In the genomic region with DNA sequence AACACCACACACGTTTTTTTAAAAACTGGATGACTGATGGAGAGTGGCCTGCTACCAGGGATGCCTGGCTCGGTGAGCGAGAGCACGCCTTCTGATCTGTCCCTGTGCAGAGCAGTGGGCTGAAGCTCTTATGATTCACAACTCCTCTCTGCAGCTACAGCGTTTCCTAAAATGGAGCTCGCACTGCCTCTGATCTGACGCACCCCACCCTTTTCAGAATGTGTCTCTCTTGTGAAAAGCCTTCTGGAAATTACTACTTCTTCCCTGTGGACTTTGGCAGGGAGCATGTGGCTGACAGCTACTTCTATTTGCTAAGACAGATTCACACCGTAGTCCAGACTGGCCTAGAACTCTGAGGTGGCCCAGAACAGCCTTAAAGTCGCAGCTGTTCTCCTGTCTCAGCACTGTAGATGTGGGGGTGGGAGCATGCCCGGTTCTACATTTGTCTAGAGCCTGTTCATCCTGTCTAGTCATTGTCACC, we compare ENCODE assay signal across 13 mouse cellular contexts. TPM values are rescaled to one million over a fixed set of nuclear protein-coding genes. Genes with fewer than 3 reads are reported as not detected.
DNase-seq lines count a peak whose midpoint lies in the region; ATAC-seq and TF ChIP-seq lines count a peak whose summit lies in the region.
"Had no signal": no experiment of that assay in that cellular context is flagged by ENCODE, and none has a peak within 500 bp of the region (broad histone marks: within the 10 kb centered on the region; RNA-seq: fewer than 3 reads in every experiment).

No protein-coding gene starts in this region.

- WGBS in stomach, postnatal 0 days, result 44% methylated on average over 10 of the region's 10 CpGs
- 48% methylated on average over 10 of the region's 10 CpGs for WGBS in heart, adult 2 months
- 80% methylated on average over 10 of the region's 10 CpGs for WGBS in hindbrain, embryonic 16.5 days

- no peak overlapping the region for H3K9ac ChIP-seq in stomach, postnatal 0 days (ENCODE audit: low read length)
- H3K9ac ChIP-seq in heart, adult 2 months (ENCODE audit: low read depth, low read length), result no peak overlapping the region
- no peak overlapping the region for H3K9ac ChIP-seq in hindbrain, embryonic 16.5 days (ENCODE audit: low read depth, low read length)
- H3K9ac ChIP-seq: embryonic facial prominence, embryonic 15.5 days; limb, embryonic 12.5 days had no signal

- no peak overlapping the region for H3K4me3 ChIP-seq in embryonic fibroblast, embryonic 13.5 days (ENCODE audit: insufficient read depth, low read length)
- no peak overlapping the region for H3K4me3 ChIP-seq in stomach, postnatal 0 days (ENCODE audit: low read depth, low read length)
- H3K4me3 ChIP-seq in heart, adult 2 months, result no peak overlapping the region
- H3K4me3 ChIP-seq in hindbrain, embryonic 16.5 days (ENCODE audit: low read length), result no peak overlapping the region
- H3K4me3 ChIP-seq: embryonic facial prominence, embryonic 15.5 days; limb, embryonic 12.5 days had no signal

- no peaks in the 10 kb centered on the region for H3K27me3 ChIP-seq in stomach, postnatal 0 days (ENCODE audit: control insufficient read depth, insufficient read depth, low read length)
- no peaks in the 10 kb centered on the region for H3K27me3 ChIP-seq in heart, adult 2 months (ENCODE audit: control insufficient read depth, insufficient read depth, low read length)
- no peaks in the 10 kb centered on the region for H3K27me3 ChIP-seq in hindbrain, embryonic 16.5 days (replicated peaks; ENCODE audit: control insufficient read depth, insufficient read depth, low read length)
- H3K27me3 ChIP-seq: embryonic facial prominence, embryonic 15.5 days had no signal

- intact Hi-C loops in heart, adult 2 months (cut with DNase I), result no loop called here

- H3K79me2 ChIP-seq in heart, adult 2 months (replicated peaks; ENCODE audit: control insufficient read depth, insufficient read depth, low read length), result no peaks in the 10 kb centered on the region

- H3K9me3 ChIP-seq in stomach, postnatal 0 days (ENCODE audit: control insufficient read depth, low read length), result no peaks in the 10 kb centered on the region
- no peaks in the 10 kb centered on the region for H3K9me3 ChIP-seq in hindbrain, embryonic 16.5 days (ENCODE audit: control insufficient read depth, low read length)
- H3K9me3 ChIP-seq: embryonic facial prominence, embryonic 15.5 days; limb, embryonic 12.5 days had no signal

- peak overlapping the region; percentile 19; the same call in 1 of the 2 replicates for H3K27ac ChIP-seq in embryonic fibroblast, embryonic 13.5 days (ENCODE audit: insufficient read depth, low read length)
- peak overlapping the region; percentile 49; the same call in 1 of the 2 replicates for H3K27ac ChIP-seq in stomach, postnatal 0 days (replicated peaks)
- H3K27ac ChIP-seq in heart, adult 2 months, result no peak overlapping the region
- no peak overlapping the region for H3K27ac ChIP-seq in hindbrain, embryonic 16.5 days (ENCODE audit: low read depth, low read length)
- H3K27ac ChIP-seq: embryonic facial prominence, embryonic 15.5 days; limb, embryonic 12.5 days had no signal

- H3K4me1 ChIP-seq in embryonic fibroblast, embryonic 13.5 days (ENCODE audit: control insufficient read depth, insufficient read depth, low read length), result 0 out of 2 replicates have a peak, but pooled peaks cover 3% of the 10 kb centered on the region
- H3K4me1 ChIP-seq in stomach, postnatal 0 days (replicated peaks; ENCODE audit: control insufficient read depth, insufficient read depth), result no peaks in the 10 kb centered on the region
- no peaks in the 10 kb centered on the region; the same call in 1 of the 2 replicates for H3K4me1 ChIP-seq in heart, adult 2 months (ENCODE audit: control insufficient read depth, insufficient read depth, low read length)
- H3K4me1 ChIP-seq in hindbrain, embryonic 16.5 days (ENCODE audit: control insufficient read depth, insufficient read depth, low read depth, low read length), result no peaks in the 10 kb centered on the region
- H3K4me1 ChIP-seq: embryonic facial prominence, embryonic 15.5 days; limb, embryonic 12.5 days had no signal

- ATAC-seq in stomach, postnatal 0 days (ENCODE audit: low FRiP score, low TSS enrichment), result peak; percentile 51; the same call in 1 of the 2 replicates
- ATAC-seq in hindbrain, embryonic 16.5 days, result no peak

- peak; percentile 40 to 59 for DNase-seq in frontal cortex, postnatal 10 days (ENCODE audit: low spot score in 2 of 2)
- DNase-seq in left cerebral cortex, adult 8-10 months (ENCODE audit: low spot score in 2 of 2), result peak; percentile 26 to 79
- DNase-seq in stomach, postnatal 0 days (ENCODE audit: low spot score), result no peak
- DNase-seq in T-cell, adult 2 months (ENCODE audit: low spot score), result no peak
- DNase-seq in heart, adult 2 months, result no peak
- DNase-seq: adrenal gland, postnatal 10 days; cerebellum, adult 9-10 months; kidney, adult 8-10 months; lung, postnatal 10 days had no signal

- H3K4me2 ChIP-seq in stomach, postnatal 0 days (replicated peaks; ENCODE audit: low read depth), result no peak overlapping the region
- H3K4me2 ChIP-seq in hindbrain, embryonic 16.5 days (ENCODE audit: low read length), result no peak overlapping the region
- H3K4me2 ChIP-seq: embryonic facial prominence, embryonic 15.5 days; limb, embryonic 12.5 days had no signal

- TF ChIP-seq EP300 in stomach, postnatal 0 days (optimal IDR thresholded peaks at IDR 0.05), result no peak
- no peak for TF ChIP-seq EP300 in heart, adult 2 months (IDR thresholded peaks at IDR 0.05; ENCODE audit: insufficient read depth, low read depth, low read length)

- no peaks in the 10 kb centered on the region for H3K36me3 ChIP-seq in stomach, postnatal 0 days (ENCODE audit: control insufficient read depth, insufficient read depth, low read length)
- no peaks in the 10 kb centered on the region for H3K36me3 ChIP-seq in heart, adult 2 months (ENCODE audit: control insufficient read depth, insufficient read depth, low read length)
- H3K36me3 ChIP-seq in hindbrain, embryonic 16.5 days (ENCODE audit: control insufficient read depth, insufficient read depth, low read length), result no peaks in the 10 kb centered on the region
- H3K36me3 ChIP-seq: embryonic facial prominence, embryonic 15.5 days; limb, embryonic 12.5 days had no signal

- TF ChIP-seq POLR2A in embryonic fibroblast, embryonic 13.5 days (IDR thresholded peaks at IDR 0.05; ENCODE audit: low read depth, low read length), result no peak; the same call in 1 of the 2 replicates
- TF ChIP-seq POLR2A in heart, adult 2 months (IDR thresholded peaks at IDR 0.05; ENCODE audit: insufficient read depth, low read depth, low read length), result no peak

- TF ChIP-seq CTCF in embryonic fibroblast, embryonic 13.5 days (IDR thresholded peaks at IDR 0.05; ENCODE audit: borderline replicate concordance, insufficient read depth, low read length), result no peak
- TF ChIP-seq CTCF in stomach, postnatal 0 days (IDR thresholded peaks at IDR 0.05; ENCODE audit: low read depth), result no peak
- TF ChIP-seq CTCF in heart, adult 2 months (IDR thresholded peaks at IDR 0.05), result no peak

RNA-seq across cellular contexts. Expression of a gene that starts 1.5 kb away (rescaled TPM):
- 1.3 and 1.8 TPM in 2 replicates for polyA plus RNA-seq in embryonic fibroblast, embryonic 13.5 days (2011; ENCODE audit: insufficient read length, low read depth, missing spikeins)
- total RNA-seq in left cerebral cortex, adult 8-10 months (2022), result under 1 TPM; 0.19 to 0.46 (median 0.37) TPM
- 0.17 and 0.18 TPM in 2 replicates for polyA plus RNA-seq in stomach, postnatal 0 days (2015; fragmentation: Nextera tagmentation; extraction: Ambion mirVana)
- total RNA-seq in heart, adult 2 months (2021), result under 1 TPM; 0.36 to 0.57 TPM
- 0.38 and 0.39 TPM in 2 replicates for polyA plus RNA-seq in heart, adult 2 months (2012; rRNA removed)
- 0.06 and 0.19 TPM in 2 replicates for polyA plus RNA-seq in hindbrain, embryonic 16.5 days (2015; fragmentation: Nextera tagmentation; extraction: Ambion mirVana)

RNA-seq across cellular contexts. Expression of a gene that starts 21.6 kb away (rescaled TPM):
- 30.4 and 30.9 TPM in 2 replicates for polyA plus RNA-seq in embryonic fibroblast, embryonic 13.5 days (2011; ENCODE audit: insufficient read length, low read depth, missing spikeins)
- total RNA-seq in left cerebral cortex, adult 8-10 months (2022), result 10 to 100 TPM; 24.8 to 36.1 (median 29.7) TPM
- 19.9 TPM in 2 replicates for polyA plus RNA-seq in stomach, postnatal 0 days (2015; fragmentation: Nextera tagmentation; extraction: Ambion mirVana)
- 10 to 100 TPM; 16.3 TPM for total RNA-seq in heart, adult 2 months (2021)
- 19.3 and 23.5 TPM in 2 replicates for polyA plus RNA-seq in heart, adult 2 months (2012; rRNA removed)
- 20.8 and 23.8 TPM in 2 replicates for polyA plus RNA-seq in hindbrain, embryonic 16.5 days (2015; fragmentation: Nextera tagmentation; extraction: Ambion mirVana)

RNA-seq across cellular contexts. Expression of a gene that starts 21.7 kb away (rescaled TPM):
- 28.9 and 35.5 TPM in 2 replicates for polyA plus RNA-seq in embryonic fibroblast, embryonic 13.5 days (2011; ENCODE audit: insufficient read length, low read depth, missing spikeins)
- 1 to 10 TPM in 3 of 4 experiments, under 1 TPM in 1; 0.93 to 2.3 (median 1.8) TPM for total RNA-seq in left cerebral cortex, adult 8-10 months (2022)
- polyA plus RNA-seq in stomach, postnatal 0 days (2015; fragmentation: Nextera tagmentation; extraction: Ambion mirVana), result 18.9 and 24.1 TPM in 2 replicates
- under 1 TPM; 0.42 to 0.45 TPM for total RNA-seq in heart, adult 2 months (2021)
- 0.53 and 1.4 TPM in 2 replicates for polyA plus RNA-seq in heart, adult 2 months (2012; rRNA removed)
- polyA plus RNA-seq in hindbrain, embryonic 16.5 days (2015; fragmentation: Nextera tagmentation; extraction: Ambion mirVana), result 17.0 and 20.8 TPM in 2 replicates

RNA-seq across cellular contexts. Expression of a gene that starts 46.7 kb away (rescaled TPM):
- polyA plus RNA-seq in embryonic fibroblast, embryonic 13.5 days (2011; ENCODE audit: insufficient read length, low read depth, missing spikeins), result 10.6 and 11.8 TPM in 2 replicates
- total RNA-seq in left cerebral cortex, adult 8-10 months (2022), result 10 to 100 TPM; 14.2 to 17.6 (median 16.2) TPM
- polyA plus RNA-seq in stomach, postnatal 0 days (2015; fragmentation: Nextera tagmentation; extraction: Ambion mirVana), result 23.9 and 25.7 TPM in 2 replicates
- 1 to 10 TPM; 5.4 to 6.1 TPM for total RNA-seq in heart, adult 2 months (2021)
- polyA plus RNA-seq in heart, adult 2 months (2012; rRNA removed), result 6.4 and 9.4 TPM in 2 replicates
- polyA plus RNA-seq in hindbrain, embryonic 16.5 days (2015; fragmentation: Nextera tagmentation; extraction: Ambion mirVana), result 18.8 and 20.8 TPM in 2 replicates

RNA-seq across cellular contexts. Expression of a gene that starts 48.3 kb away (rescaled TPM):
- 40.9 and 51.9 TPM in 2 replicates for polyA plus RNA-seq in embryonic fibroblast, embryonic 13.5 days (2011; ENCODE audit: insufficient read length, low read depth, missing spikeins)
- total RNA-seq in left cerebral cortex, adult 8-10 months (2022), result 10 to 100 TPM; 67.7 to 75.2 (median 72.8) TPM
- polyA plus RNA-seq in stomach, postnatal 0 days (2015; fragmentation: Nextera tagmentation; extraction: Ambion mirVana), result 79.7 and 81.1 TPM in 2 replicates
- 10 to 100 TPM; 27.2 to 28.6 TPM for total RNA-seq in heart, adult 2 months (2021)
- polyA plus RNA-seq in heart, adult 2 months (2012; rRNA removed), result 22.3 and 30.6 TPM in 2 replicates
- 95.1 and 96.1 TPM in 2 replicates for polyA plus RNA-seq in hindbrain, embryonic 16.5 days (2015; fragmentation: Nextera tagmentation; extraction: Ambion mirVana)

Comparison
In these comparisons a context has a peak if more than half of its experiments do, and no peak if none do; other contexts are left out.
1. H3K27ac ChIP-seq: peak in embryonic fibroblast, embryonic 13.5 days (single experiment) and stomach, postnatal 0 days (single experiment); none in heart, adult 2 months (single experiment) and hindbrain, embryonic 16.5 days (single experiment).
2. DNase-seq: peak in frontal cortex, postnatal 10 days (2 of 2) and left cerebral cortex, adult 8-10 months (2 of 2); none in stomach, postnatal 0 days (single experiment), T-cell, adult 2 months (single experiment) and heart, adult 2 months (0 of 2).